Mouse (Mus musculus): ENCODE results near the gene Slc6a2. TPM values are rescaled to one million over a fixed set of nuclear protein-coding genes. Genes with fewer than 3 reads are reported as not detected.
A peak's percentile ranks its signal among the peaks of the same experiment; 100 is the strongest.

The Slc6a2 gene
- total and polyA plus RNA-seq, 3 experiments: 0.03 TPM; not detected in 2

DNA sequence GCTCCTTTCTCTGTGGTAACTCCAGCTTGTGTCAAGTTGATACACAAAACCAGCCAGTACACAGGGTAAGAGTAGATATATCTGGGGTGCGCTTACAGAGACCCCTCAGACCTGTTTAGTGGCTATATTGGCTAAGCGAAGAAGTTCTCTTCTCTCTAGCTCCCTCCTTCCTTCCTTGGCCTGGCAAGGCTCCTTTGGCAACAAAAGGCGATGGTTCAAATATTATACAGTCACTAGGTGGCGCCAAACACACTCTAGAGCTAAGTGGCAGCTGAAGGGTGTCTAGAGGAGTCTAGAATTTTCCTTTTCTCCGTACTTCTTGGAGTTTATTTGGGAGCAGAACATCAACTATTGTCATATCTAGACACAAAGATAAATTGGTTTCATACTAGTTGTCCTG, 50.4 kb downstream of the Slc6a2 start:
- DNase-seq (ENCODE audit: low read depth, low spot score): peak; percentile 67
- H3K9ac ChIP-seq (ENCODE audit: control insufficient read depth, low read depth, low read length, poor library complexity, severe bottlenecking): no peak overlapping the region
- H3K27me3 ChIP-seq (ENCODE audit: control insufficient read depth in 1 of 2, insufficient read depth in 2 of 2, low read length in 2 of 2): no peaks in the 10 kb centered on the region
- peak; percentile 22; the same call in 1 of the 2 replicates for TF ChIP-seq ZC3H11A (IDR thresholded peaks at IDR 0.05; ENCODE audit: low read depth, low read length)
- TF ChIP-seq SMC3 (IDR thresholded peaks at IDR 0.05; ENCODE audit: low read depth, low read length): peak; percentile 60
- TF ChIP-seq CHD1 (IDR thresholded peaks at IDR 0.05; ENCODE audit: low read depth, low read length): no peak
- TF ChIP-seq CTCF (IDR thresholded peaks at IDR 0.05 in 2 of 3, conservative IDR thresholded peaks at IDR 0.05 in 1 of 3; ENCODE audit: control insufficient read depth in 1 of 3, insufficient read depth in 1 of 3, low read depth in 2 of 3, low read length in 3 of 3, poor library complexity in 1 of 3, severe bottlenecking in 1 of 3): peak; percentile 48 to 70 (median 49)
- peak; percentile 53 for TF ChIP-seq RAD21 (IDR thresholded peaks at IDR 0.05; ENCODE audit: low read depth, low read length)
- no peaks in the 10 kb centered on the region for H3K9me3 ChIP-seq (replicated peaks; ENCODE audit: insufficient read depth, low read length)
- H3K79me2 ChIP-seq (ENCODE audit: control insufficient read depth, insufficient read depth, low read length, poor library complexity): no peaks in the 10 kb centered on the region
- H3K4me3 ChIP-seq (ENCODE audit: control insufficient read depth in 1 of 2, insufficient read depth in 1 of 2, low read depth in 2 of 2, low read length in 2 of 2): no peak overlapping the region
- no peaks in the 10 kb centered on the region for H3K36me3 ChIP-seq (ENCODE audit: control insufficient read depth in 1 of 2, insufficient read depth in 2 of 2, low read length in 2 of 2)
- H3K4me1 ChIP-seq (ENCODE audit: control insufficient read depth in 1 of 2, insufficient read depth in 2 of 2, low read length in 2 of 2): no peaks in the 10 kb centered on the region
- H3K27ac ChIP-seq (ENCODE audit: control insufficient read depth, low read depth, low read length): no peak overlapping the region

DNA sequence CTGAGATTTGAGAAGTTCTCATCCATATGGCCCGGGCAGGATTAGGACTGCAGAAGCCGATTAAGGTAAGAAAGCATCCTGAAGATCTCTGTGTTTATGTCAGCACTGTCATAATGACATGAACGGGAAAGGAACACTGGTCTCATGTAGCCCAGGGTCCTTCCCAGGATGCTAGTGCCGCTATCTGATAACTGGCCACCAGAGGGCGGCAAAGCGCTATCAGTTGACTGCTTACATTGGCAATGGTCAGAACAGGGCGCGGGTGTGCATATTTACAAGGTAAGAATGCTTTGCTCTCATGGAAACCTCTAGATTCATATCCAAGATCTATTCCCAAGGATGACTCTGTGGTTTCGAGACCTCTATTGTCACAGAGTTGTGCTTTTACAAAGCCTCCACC, 51.6 kb downstream of the Slc6a2 start:
- no peak for TF ChIP-seq TAL1 (IDR thresholded peaks at IDR 0.05; ENCODE audit: low read length)
- peak; percentile 59 for TF ChIP-seq SMC3 (IDR thresholded peaks at IDR 0.05; ENCODE audit: low read depth, low read length)
- peak; percentile 58 to 69 (median 59) for TF ChIP-seq CTCF (IDR thresholded peaks at IDR 0.05 in 2 of 3, conservative IDR thresholded peaks at IDR 0.05 in 1 of 3; ENCODE audit: control insufficient read depth in 1 of 3, insufficient read depth in 1 of 3, low read depth in 2 of 3, low read length in 3 of 3, poor library complexity in 1 of 3, severe bottlenecking in 1 of 3)
- peak; percentile 52 for TF ChIP-seq RAD21 (IDR thresholded peaks at IDR 0.05; ENCODE audit: low read depth, low read length)
- no peak for TF ChIP-seq UBTF (IDR thresholded peaks at IDR 0.05; ENCODE audit: borderline replicate concordance, insufficient read depth, low read depth, low read length)
- TF ChIP-seq ZC3H11A (IDR thresholded peaks at IDR 0.05; ENCODE audit: low read depth, low read length): peak; percentile 44
- Histone ChIP-seq H3K4me1 (ENCODE audit: control insufficient read depth in 1 of 2, insufficient read depth in 2 of 2, low read length in 2 of 2) (no peaks in the 10 kb centered on the region), H3K4me3 (ENCODE audit: control insufficient read depth in 1 of 2, insufficient read depth in 1 of 2, low read depth in 2 of 2, low read length in 2 of 2) (no peak overlapping the region), H3K27ac (ENCODE audit: control insufficient read depth, low read depth, low read length) (no peak overlapping the region), H3K79me2 (ENCODE audit: control insufficient read depth, insufficient read depth, low read length, poor library complexity) (no peaks in the 10 kb centered on the region), H3K9ac (ENCODE audit: control insufficient read depth, low read depth, low read length, poor library complexity, severe bottlenecking) (no peak overlapping the region), H3K36me3 (ENCODE audit: control insufficient read depth in 1 of 2, insufficient read depth in 2 of 2, low read length in 2 of 2) (no peaks in the 10 kb centered on the region), H3K27me3 (ENCODE audit: control insufficient read depth in 1 of 2, insufficient read depth in 2 of 2, low read length in 2 of 2) (no peaks in the 10 kb centered on the region), H3K9me3 (replicated peaks; ENCODE audit: insufficient read depth, low read length) (no peaks in the 10 kb centered on the region)
- peak; percentile 50 for DNase-seq (ENCODE audit: low read depth, low spot score)

DNA sequence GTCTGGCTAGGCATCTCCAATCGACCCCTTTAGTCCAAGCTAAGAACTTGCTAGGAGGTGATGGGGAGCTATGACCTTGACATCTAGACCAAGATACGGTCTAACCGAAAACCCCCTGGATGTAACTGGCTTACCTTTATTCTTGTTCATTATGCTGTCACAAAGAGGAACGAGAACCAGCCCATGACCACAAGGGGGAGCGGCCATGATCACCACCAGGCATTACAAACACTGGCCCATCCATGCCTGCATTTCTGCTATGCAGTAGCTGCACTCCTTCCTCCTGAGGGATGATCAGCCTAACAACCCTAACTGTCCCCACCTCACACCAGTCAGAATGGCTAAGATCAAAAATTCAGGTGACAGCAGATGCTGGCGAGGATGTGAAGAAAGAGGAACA, 52.3 kb downstream of the Slc6a2 start:
- Histone ChIP-seq H3K4me1 (ENCODE audit: control insufficient read depth in 1 of 2, insufficient read depth in 2 of 2, low read length in 2 of 2) (no peaks in the 10 kb centered on the region), H3K27ac (ENCODE audit: control insufficient read depth, low read depth, low read length) (no peak overlapping the region), H3K79me2 (ENCODE audit: control insufficient read depth, insufficient read depth, low read length, poor library complexity) (no peaks in the 10 kb centered on the region), H3K9me3 (replicated peaks; ENCODE audit: insufficient read depth, low read length) (no peaks in the 10 kb centered on the region), H3K27me3 (ENCODE audit: control insufficient read depth in 1 of 2, insufficient read depth in 2 of 2, low read length in 2 of 2) (no peaks in the 10 kb centered on the region), H3K36me3 (ENCODE audit: control insufficient read depth in 1 of 2, insufficient read depth in 2 of 2, low read length in 2 of 2) (no peaks in the 10 kb centered on the region), H3K4me3 (ENCODE audit: control insufficient read depth in 1 of 2, insufficient read depth in 1 of 2, low read depth in 2 of 2, low read length in 2 of 2) (no peak overlapping the region), H3K9ac (ENCODE audit: control insufficient read depth, low read depth, low read length, poor library complexity, severe bottlenecking) (no peak overlapping the region)
- TF ChIP-seq MEF2A (IDR thresholded peaks at IDR 0.05; ENCODE audit: extremely low read depth, insufficient replicate concordance, low read depth, low read length, poor library complexity, severe bottlenecking) (no peak), MAZ (IDR thresholded peaks at IDR 0.05; ENCODE audit: low read depth, low read length) (no peak), POLR2AphosphoS5 (IDR thresholded peaks at IDR 0.05; ENCODE audit: borderline replicate concordance, low read depth, low read length) (no peak), E2F4 (IDR thresholded peaks at IDR 0.05; ENCODE audit: borderline replicate concordance, low read depth, low read length) (no peak), KAT2A (conservative IDR thresholded peaks at IDR 0.05; ENCODE audit: low read depth, low read length) (no peak), MYC (IDR thresholded peaks at IDR 0.05; ENCODE audit: low read depth, low read length) (no peak), CHD1 (IDR thresholded peaks at IDR 0.05; ENCODE audit: low read depth, low read length) (no peak), RAD21 (IDR thresholded peaks at IDR 0.05; ENCODE audit: low read depth, low read length) (no peak), POLR2AphosphoS2 (IDR thresholded peaks at IDR 0.05; ENCODE audit: low read length) (no peak), TAL1 (IDR thresholded peaks at IDR 0.05; ENCODE audit: low read length) (no peak), ZKSCAN1 (IDR thresholded peaks at IDR 0.05; ENCODE audit: low read depth, low read length) (no peak)
- no peak for DNase-seq (ENCODE audit: low read depth, low spot score)

Measured in MEL (cell line).